Mouse (Mus musculus) liver, embryonic 14.5 days (tissue): ENCODE data around the gene Ccdc77. TPM values are rescaled to one million over a fixed set of nuclear protein-coding genes. Genes with fewer than 3 reads are reported as not detected.
"Not testable (repeated sequence)": the region's sequence is repeated elsewhere in the genome, so short reads cannot be mapped to it uniquely, and the experiment has no call there.

Experiments
- ATAC-seq: fragments of 200-750 bp; cut with Nextera tagmentation; 2 replicates; pipeline ENCODE4 v1.8.0; 2017; ENCODE audit warnings: moderate number of reproducible peaks, mild to moderate bottlenecking, moderate library complexity; ENCODE audit not compliant: insufficient read depth
- DNase-seq, 3 experiments: peaks; one replicate each; pipeline ENCODE4 v3.0.0-alpha.2; 2012 to 2013; ENCODE audit warnings: low read depth in 3 of 3, low spot score in 3 of 3
- H3K27ac ChIP-seq: fragments of 300-500 bp; sonication (generic); 2 replicates; pipeline ENCODE4 v1.5.1; 2014; ENCODE audit warnings: moderate library complexity, mild to moderate bottlenecking, control low read depth, inconsistent platforms
- H3K27me3 ChIP-seq: fragments of 300-500 bp; sonication (generic); 2 replicates; pipeline ENCODE4 v1.6.1; 2014; ENCODE audit warnings: mild to moderate bottlenecking, low read length, moderate library complexity; ENCODE audit not compliant: control insufficient read depth, insufficient read depth
- H3K36me3 ChIP-seq: fragments of 300-500 bp; sonication (generic); replicated peaks from 2 replicates; pipeline ENCODE4 v1.6.1; 2014; ENCODE audit warnings: low read depth; ENCODE audit not compliant: control insufficient read depth, insufficient read depth
- H3K4me1 ChIP-seq, 2 experiments: fragments of 200-500 bp in 1 of 2; fragments of 300-500 bp in 1 of 2; sonication (generic) in 1 of 2; replicated peaks; 2 replicates each; pipeline ENCODE4 v1.6.1; 2012 to 2014; ENCODE audit warnings: antibody characterized with exemption in 1 of 2, inconsistent platforms in 1 of 2, low read length in 1 of 2; ENCODE audit not compliant: control insufficient read depth in 2 of 2, insufficient read depth in 2 of 2
- H3K4me2 ChIP-seq: fragments of 300-500 bp; sonication (generic); 2 replicates; pipeline ENCODE4 v1.6.1; 2014; ENCODE audit warnings: low read depth, mild to moderate bottlenecking, control low read depth, moderate library complexity
- H3K4me3 ChIP-seq, 2 experiments: fragments of 200-500 bp in 1 of 2; fragments of 300-500 bp in 1 of 2; sonication (generic) in 1 of 2; 2 replicates each; pipeline ENCODE4 v1.5.1; 2012 to 2014; ENCODE audit warnings: low read depth in 2 of 2, low read length in 2 of 2, mild to moderate bottlenecking in 2 of 2, control low read depth in 1 of 2, inconsistent platforms in 1 of 2, moderate library complexity in 1 of 2; ENCODE audit not compliant: insufficient read depth in 1 of 2
- H3K9ac ChIP-seq: fragments of 300-500 bp; sonication (generic); replicated peaks from 2 replicates; pipeline ENCODE4 v1.6.1; 2014; ENCODE audit warnings: mild to moderate bottlenecking, control low read depth, moderate library complexity
- H3K9me3 ChIP-seq: fragments of 300-500 bp; sonication (generic); 2 replicates; pipeline ENCODE4 v1.6.1; 2016; ENCODE audit warnings: low read length, mixed read lengths; ENCODE audit not compliant: control insufficient read depth
- CTCF ChIP-seq: IDR thresholded peaks from 2 replicates; pipeline ENCODE4 v1.5.1; 2016; ENCODE audit warnings: antibody characterized with exemption, low read depth, control low read depth
- EP300 ChIP-seq: IDR thresholded peaks from 2 replicates; pipeline ENCODE4 v1.6.1; 2016; ENCODE audit warnings: antibody characterized with exemption, low read depth
- WGBS: fragments of 180-500 bp; shearing (Covaris S2); extraction: QIAGEN DNeasy Blood & Tissue Kit; methylation state at CpG from one replicate; pipeline ENCODE4 v1.1.7; 2014; ENCODE audit not compliant: insufficient replicate concordance; 5-methylcytosine and 5-hydroxymethylcytosine counted together
- polyA plus RNA-seq, 2 experiments: library from polyadenylated mRNA; depleted of rRNA in 1 of 2; stranded (reverse) in 1 of 2; unstranded in 1 of 2; fragments of >200 nt; fragmentation: Nextera tagmentation in 1 of 2; extraction: Ambion mirVana in 1 of 2; gene quantifications; 2 replicates each; pipeline versions ENCODE4 v1.2.1 to v1.2.3; 2012 to 2014

The Ccdc77 gene
- polyA plus RNA-seq, 2 experiments: 11.4 to 14.1 TPM

DNA sequence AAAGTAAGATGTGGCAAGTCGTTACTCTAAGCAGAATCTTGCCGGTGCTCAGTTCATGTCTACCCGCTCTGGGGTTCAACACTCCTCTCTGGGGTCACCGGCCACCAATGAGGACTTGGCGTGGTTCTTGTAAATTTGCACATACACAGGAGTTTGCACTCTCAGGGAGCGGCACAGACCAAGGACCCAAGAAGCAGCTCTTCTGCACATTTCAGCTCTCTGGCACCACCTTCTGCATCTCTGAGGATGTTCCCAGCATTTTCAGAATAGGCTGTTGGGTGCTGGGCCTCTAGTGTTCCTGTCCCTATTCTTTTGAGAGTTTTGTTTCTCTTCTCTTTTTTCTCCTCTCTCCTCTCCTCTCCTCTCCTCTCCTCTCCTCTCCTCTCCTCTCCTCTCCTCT is 63.0 kb downstream of the Ccdc77 start:
- H3K27ac ChIP-seq: no peak overlapping the region
- 25% methylated on average over 6 of the region's 6 CpGs for WGBS
- H3K4me2 ChIP-seq: no peak overlapping the region
- TF ChIP-seq CTCF (peak; percentile 45), EP300 (no peak)
- H3K9me3 ChIP-seq: no peaks in the 10 kb centered on the region
- no peaks in the 10 kb centered on the region for H3K4me1 ChIP-seq
- no peak overlapping the region for H3K9ac ChIP-seq
- ATAC-seq (no peak), DNase-seq (peak in 1 of 3 experiments; percentile 6)
- H3K4me3 ChIP-seq: no peak overlapping the region
- H3K27me3 ChIP-seq: peaks cover 1% of the 10 kb centered on the region
- H3K36me3 ChIP-seq: no peaks in the 10 kb centered on the region

- TF ChIP-seq CTCF: peak; percentile 29; the same call in 1 of the 2 replicates
- H3K4me3 ChIP-seq, H3K4me1 ChIP-seq, H3K36me3 ChIP-seq, H3K9ac ChIP-seq, H3K4me2 ChIP-seq, H3K9me3 ChIP-seq, DNase-seq, H3K27ac ChIP-seq, ATAC-seq: not testable (repeated sequence)
- H3K27me3 ChIP-seq: peaks cover 43% of the 10 kb centered on the region
- 68% methylated on average over 2 of the region's 2 CpGs for WGBS
Observed at GRCm38 (mm10) chr6:120296589-120296988, 67.6 kb downstream of the Ccdc77 start.

DNA sequence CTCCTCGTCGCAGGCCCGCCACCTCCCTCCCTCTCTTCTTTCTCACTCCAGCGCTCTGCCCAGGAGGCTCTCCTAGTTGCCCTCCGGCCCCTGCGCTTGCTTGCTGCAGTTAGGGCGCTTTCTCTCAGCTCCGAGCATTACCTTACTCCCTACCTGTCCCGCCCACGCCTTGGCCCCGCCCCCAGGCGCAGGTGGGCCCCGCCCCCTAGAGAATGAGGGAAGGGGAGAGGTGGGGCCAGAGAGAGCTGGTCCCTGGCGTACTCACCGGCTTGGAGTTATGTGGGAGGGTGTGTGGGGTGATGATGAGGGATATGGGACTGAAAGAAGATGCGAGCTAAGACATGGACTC is 69.4 kb downstream of the Ccdc77 start:
- no peaks in the 10 kb centered on the region for H3K36me3 ChIP-seq
- H3K27ac ChIP-seq: no peak overlapping the region
- DNase-seq (no peak), ATAC-seq (no peak)
- H3K4me3 ChIP-seq: peak overlapping the region; percentile 37 to 46
- no peaks in the 10 kb centered on the region for H3K9me3 ChIP-seq
- TF ChIP-seq EP300 (no peak), CTCF (no peak)
- 2% methylated on average over 16 of the region's 16 CpGs for WGBS
- H3K4me1 ChIP-seq: no peaks in the 10 kb centered on the region
- H3K9ac ChIP-seq: no peak overlapping the region
- peaks cover 43% of the 10 kb centered on the region for H3K27me3 ChIP-seq
- H3K4me2 ChIP-seq: peak overlapping the region; percentile 68

- H3K9ac ChIP-seq: no peak within 1 kb of the TSS
Observed at GRCm38 (mm10) chr6:120294056-120294784, 70.0 kb downstream of the Ccdc77 start, which contains the start of the genes D330020A13Rik and B4galnt3. TSS of gene D330020A13Rik (plus strand) at chr6:120294364. TSS of gene B4galnt3 (minus strand) at chr6:120294559.

DNA sequence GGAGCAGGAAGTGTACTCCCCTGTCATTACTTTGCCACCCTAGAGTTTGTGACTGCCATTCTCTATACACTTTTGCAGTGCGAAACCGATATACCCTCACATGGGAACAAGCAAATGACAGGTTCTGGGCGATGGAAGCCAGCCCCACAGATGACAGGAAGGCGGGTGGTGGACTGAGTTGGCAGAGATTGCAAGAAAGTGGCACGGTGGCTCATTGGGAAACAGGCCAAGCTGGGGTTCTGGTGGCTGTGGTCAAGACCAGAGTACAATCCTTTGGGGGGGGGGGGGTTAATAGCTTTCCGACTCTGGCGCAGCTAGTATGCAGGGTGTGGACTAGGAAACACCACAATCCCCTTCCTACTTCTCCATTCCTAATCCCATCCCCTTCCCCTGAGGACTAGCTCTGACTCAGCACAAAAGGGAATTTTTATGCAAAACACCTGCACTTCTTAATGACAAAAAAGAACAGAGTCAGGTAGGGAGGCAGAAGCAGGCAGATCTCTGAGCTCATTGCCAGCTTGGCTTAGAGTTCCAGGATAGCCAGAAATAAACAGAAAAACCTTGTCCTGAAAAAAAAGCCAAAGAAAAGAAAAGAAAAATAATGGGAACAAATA is 72.7 kb downstream of the Ccdc77 start:
- no peak for DNase-seq
- H3K9ac ChIP-seq: no peak overlapping the region
- H3K27me3 ChIP-seq: peaks cover 43% of the 10 kb centered on the region
- no peaks in the 10 kb centered on the region for H3K4me1 ChIP-seq
- ATAC-seq: no peak
- no peak overlapping the region for H3K4me3 ChIP-seq
- H3K36me3 ChIP-seq: no peaks in the 10 kb centered on the region
- no peak overlapping the region for H3K4me2 ChIP-seq
- H3K27ac ChIP-seq: no peak overlapping the region
- TF ChIP-seq EP300 (no peak), CTCF (no peak)
- 72% methylated on average over 7 of the region's 7 CpGs for WGBS
- H3K9me3 ChIP-seq: no peaks in the 10 kb centered on the region

More at GRCm38 (mm10) chr6:120294056-120294784, 70.0 kb downstream of the Ccdc77 start, which contains the start of the genes D330020A13Rik and B4galnt3:
- no peak for ATAC-seq
- peak within 1 kb of the TSS; percentile 37 to 46 for H3K4me3 ChIP-seq
- H3K36me3 ChIP-seq: no peaks in the 10 kb centered on the region
- no peak within 1 kb of the TSS for H3K27ac ChIP-seq
- H3K27me3 ChIP-seq: peaks cover 43% of the 10 kb centered on the region
- H3K4me1 ChIP-seq: no peaks in the 10 kb centered on the region
- TF ChIP-seq EP300 (no peak), CTCF (no peak)
- no peaks in the 10 kb centered on the region for H3K9me3 ChIP-seq
- WGBS: under 1% methylated on average over 78 of the region's 79 CpGs
- DNase-seq: no peak
- H3K4me2 ChIP-seq: peak within 1 kb of the TSS; percentile 68
